Mouse (Mus musculus) intestine, postnatal 0 days (tissue): ENCODE data around the gene Wfdc13. TPM values are rescaled to one million over a fixed set of nuclear protein-coding genes. Genes with fewer than 3 reads are reported as not detected.

ENCODE experiments used
- ATAC-seq: fragments of 200-750 bp; cut with Nextera tagmentation; 2 replicates; pipeline ENCODE4 v1.8.0; 2017; ENCODE audit warnings: mild to moderate bottlenecking, moderate TSS enrichment, moderate library complexity
- H3K27ac ChIP-seq: fragments of 300-500 bp; sonication (generic); 2 replicates; pipeline ENCODE4 v1.5.1; 2014; ENCODE audit warnings: mild to moderate bottlenecking, low read depth, low read length, moderate library complexity
- H3K27me3 ChIP-seq: fragments of 300-500 bp; sonication (generic); replicated peaks from 2 replicates; pipeline ENCODE4 v1.6.1; 2014; ENCODE audit warnings: low read length, mixed read lengths; ENCODE audit not compliant: control insufficient read depth, insufficient read depth
- H3K36me3 ChIP-seq: fragments of 300-500 bp; sonication (generic); 2 replicates; pipeline ENCODE4 v1.6.1; 2014; ENCODE audit warnings: mild to moderate bottlenecking, moderate library complexity; ENCODE audit not compliant: control insufficient read depth, insufficient read depth
- H3K4me1 ChIP-seq: fragments of 300-500 bp; sonication (generic); replicated peaks from 2 replicates; pipeline ENCODE4 v1.6.1; 2014; ENCODE audit warnings: antibody characterized with exemption, low read length, mixed read lengths; ENCODE audit not compliant: control insufficient read depth, insufficient read depth
- H3K4me2 ChIP-seq: fragments of 300-500 bp; sonication (generic); replicated peaks from 2 replicates; pipeline ENCODE4 v1.6.1; 2014; ENCODE audit warnings: low read depth, mild to moderate bottlenecking, moderate library complexity
- H3K4me3 ChIP-seq: fragments of 300-500 bp; sonication (generic); 2 replicates; pipeline ENCODE4 v1.5.1; 2014; ENCODE audit warnings: low read depth, low read length
- H3K9ac ChIP-seq: fragments of 300-500 bp; sonication (generic); 2 replicates; pipeline ENCODE4 v1.6.1; 2014; ENCODE audit warnings: mild to moderate bottlenecking, low read depth, low read length
- H3K9me3 ChIP-seq: fragments of 300-500 bp; sonication (generic); 2 replicates; pipeline ENCODE4 v1.6.1; 2016; ENCODE audit warnings: mixed run types; ENCODE audit not compliant: control insufficient read depth
- CTCF ChIP-seq: sonication (generic); IDR thresholded peaks from 2 replicates; pipeline ENCODE4 v1.5.1; 2016; ENCODE audit warnings: low read depth, mild to moderate bottlenecking, control low read depth, antibody characterized with exemption, moderate library complexity
- WGBS: fragments of 180-500 bp; shearing (Covaris S2); extraction: QIAGEN DNeasy Blood & Tissue Kit; methylation state at CpG from one replicate; pipeline ENCODE4 v1.1.7; 2014; 5-methylcytosine and 5-hydroxymethylcytosine counted together
- polyA plus RNA-seq: library from polyadenylated mRNA; unstranded; fragments of >200 nt; fragmentation: Nextera tagmentation; extraction: Ambion mirVana; gene quantifications from 2 replicates; pipeline ENCODE4 v1.2.1, GENCODE M21; 2015

Gene Wfdc13
- 0.14 and 0.18 TPM in 2 replicates for polyA plus RNA-seq

- Histone ChIP-seq H3K36me3 (no peaks in the 10 kb centered on the region), H3K4me3 (no peak within 1 kb of the TSS), H3K9ac (no peak within 1 kb of the TSS), H3K4me2 (no peak within 1 kb of the TSS), H3K9me3 (no peaks in the 10 kb centered on the region), H3K27ac (no peak within 1 kb of the TSS), H3K4me1 (no peaks in the 10 kb centered on the region), H3K27me3 (no peaks in the 10 kb centered on the region)
- no peak for ATAC-seq
- 55% methylated on average over 3 of the region's 3 CpGs for WGBS
- no peak for TF ChIP-seq CTCF
Observed at GRCm38 (mm10) chr2:164684807-164685206, at the start of gene Wfdc13. Gene Wfdc13, plus strand, starts transcription at chr2:164685107.

DNA sequence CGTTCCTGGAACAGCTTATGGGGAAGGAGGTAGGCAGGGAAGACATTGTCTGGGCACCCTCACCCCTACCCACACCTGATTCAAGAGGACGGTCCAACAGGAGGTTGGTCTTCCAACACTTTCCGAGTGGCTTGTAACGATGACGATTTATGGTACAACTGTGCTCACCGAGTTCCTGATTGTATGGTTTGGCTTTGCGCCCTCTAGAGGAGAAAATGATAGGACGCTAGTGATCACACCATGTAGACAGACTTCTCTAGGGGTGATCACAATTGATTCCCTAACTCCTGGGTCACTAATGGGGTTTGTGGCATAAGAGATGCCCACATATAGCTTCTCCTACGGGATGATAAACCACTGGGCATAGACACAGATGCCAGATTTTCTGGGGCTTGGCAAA is 49.6 kb upstream of the Wfdc13 start:
- no peak for ATAC-seq
- WGBS = 75% methylated on average over 9 of the region's 9 CpGs

DNA sequence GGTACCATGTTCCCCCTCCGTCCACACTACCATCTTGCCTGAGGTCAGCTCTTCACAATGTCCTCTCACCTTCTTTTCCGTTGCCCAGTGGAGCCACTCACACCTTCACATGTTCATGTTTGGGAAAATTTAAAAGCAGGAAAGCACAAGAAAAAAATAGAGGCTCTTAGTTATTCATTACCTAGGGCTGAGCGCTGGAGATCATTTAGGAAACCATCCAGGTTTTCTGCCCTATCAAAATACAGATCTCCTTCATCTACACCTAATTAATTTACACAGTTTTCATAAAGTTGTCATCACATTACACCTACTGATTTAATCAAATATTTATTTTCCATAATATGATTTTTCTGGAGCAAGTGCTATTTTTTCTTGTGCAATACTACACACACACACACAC is 46.2 kb upstream of the Wfdc13 start, which contains the start of gene Wfdc16:
TSS of gene Wfdc16 (minus strand) at position 101 of the 400 bp plus-strand sequence.
- WGBS = 75% methylated on average over 3 of the region's 3 CpGs
- H3K9ac ChIP-seq = no peak within 1 kb of the TSS
- H3K9me3 ChIP-seq = no peaks in the 10 kb centered on the region
- no peak within 1 kb of the TSS for H3K4me2 ChIP-seq
- no peak within 1 kb of the TSS for H3K4me3 ChIP-seq
- no peak for TF ChIP-seq CTCF
- H3K27me3 ChIP-seq = no peaks in the 10 kb centered on the region
- H3K36me3 ChIP-seq = no peaks in the 10 kb centered on the region
- ATAC-seq = no peak
- no peaks in the 10 kb centered on the region for H3K4me1 ChIP-seq
- H3K27ac ChIP-seq = no peak within 1 kb of the TSS

More for the DNA sequence above, 49.6 kb upstream of the Wfdc13 start:
- Histone ChIP-seq H3K27me3 (no peaks in the 10 kb centered on the region), H3K4me3 (no peak overlapping the region), H3K4me1 (no peaks in the 10 kb centered on the region), H3K36me3 (no peaks in the 10 kb centered on the region), H3K4me2 (no peak overlapping the region), H3K27ac (no peak overlapping the region), H3K9me3 (no peaks in the 10 kb centered on the region), H3K9ac (no peak overlapping the region)
- TF ChIP-seq CTCF = peak; percentile 52

- Histone ChIP-seq H3K27ac (no peak overlapping the region), H3K4me3 (no peak overlapping the region), H3K27me3 (no peaks in the 10 kb centered on the region), H3K9me3 (no peaks in the 10 kb centered on the region), H3K4me2 (no peak overlapping the region), H3K36me3 (no peaks in the 10 kb centered on the region), H3K4me1 (no peaks in the 10 kb centered on the region), H3K9ac (no peak overlapping the region)
- ATAC-seq = no peak
- WGBS = 59% methylated on average over 7 of the region's 7 CpGs
- TF ChIP-seq CTCF = no peak
Observed at GRCm38 (mm10) chr2:164641129-164641528, 43.8 kb upstream of the Wfdc13 start.

DNA sequence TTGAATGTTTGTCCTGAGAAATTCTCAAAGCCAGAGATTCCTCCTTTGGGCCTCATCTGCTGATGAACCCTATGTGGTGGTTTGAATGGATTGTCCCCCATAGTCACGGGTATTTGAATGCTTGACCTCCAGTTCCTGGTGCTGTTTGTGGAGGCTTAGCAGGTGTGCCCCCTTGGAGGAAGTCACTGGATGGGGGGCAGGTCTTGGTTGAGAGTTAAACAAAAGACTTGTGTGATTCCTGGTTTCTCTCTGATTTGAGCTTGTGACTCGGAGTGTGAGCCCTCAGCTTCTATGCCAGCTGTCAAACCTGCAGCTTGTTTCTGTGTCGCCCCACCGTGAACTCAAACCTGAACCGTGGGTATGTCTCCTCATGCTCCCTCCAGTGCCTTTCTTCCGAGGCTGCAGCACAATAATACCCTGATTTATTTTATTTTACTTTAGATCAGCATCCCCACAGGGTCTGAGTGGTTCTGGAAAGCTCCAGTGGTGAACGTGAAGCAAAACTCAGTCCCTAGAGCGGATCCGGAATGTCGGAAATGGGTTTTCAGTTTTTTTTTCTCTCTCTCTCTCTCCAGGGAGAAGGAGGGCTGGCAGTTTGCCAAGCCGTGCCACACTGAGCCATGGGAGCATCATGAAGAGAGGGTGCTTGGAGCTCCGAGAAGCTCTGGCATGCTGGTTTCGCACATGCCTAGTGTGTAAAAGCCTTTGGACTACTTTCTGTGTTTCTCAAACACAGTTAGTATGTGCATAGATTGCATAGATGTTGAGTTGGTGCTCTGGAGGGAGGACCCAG is 42.8 kb upstream of the Wfdc13 start:
- Histone ChIP-seq H3K9ac (no peak overlapping the region), H3K36me3 (no peaks in the 10 kb centered on the region), H3K4me1 (no peaks in the 10 kb centered on the region), H3K4me3 (no peak overlapping the region), H3K27me3 (no peaks in the 10 kb centered on the region), H3K27ac (no peak overlapping the region), H3K4me2 (no peak overlapping the region), H3K9me3 (no peaks in the 10 kb centered on the region)
- WGBS = 76% methylated on average over 13 of the region's 13 CpGs
- no peak for ATAC-seq
- TF ChIP-seq CTCF = no peak

DNA sequence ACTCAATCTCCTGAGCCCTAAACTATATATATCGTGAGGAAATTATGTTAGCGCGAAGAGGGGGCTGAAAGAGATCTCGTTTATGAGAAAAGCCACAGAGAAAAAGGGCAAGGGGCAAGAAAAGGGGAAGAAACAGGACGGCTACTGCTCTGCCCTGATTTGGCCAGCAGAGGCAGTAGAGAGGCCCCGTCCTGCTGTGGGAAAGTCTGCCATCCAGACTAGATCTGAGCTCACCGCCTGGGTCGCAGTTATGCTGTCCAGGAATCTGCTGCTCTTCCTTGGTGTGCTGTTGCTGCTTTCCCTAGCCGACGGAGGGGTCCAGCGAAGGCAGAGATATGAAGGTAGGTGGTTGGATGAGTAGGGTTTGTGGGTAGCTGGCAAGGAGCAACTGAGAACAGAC is 29.0 kb upstream of the Wfdc13 start, which contains the start of gene Wfdc10:
TSS of gene Wfdc10 (plus strand) at position 189 of the 400 bp plus-strand sequence.
- Histone ChIP-seq H3K27me3 (no peaks in the 10 kb centered on the region), H3K4me1 (no peaks in the 10 kb centered on the region), H3K4me2 (no peak within 1 kb of the TSS), H3K9me3 (no peaks in the 10 kb centered on the region), H3K27ac (no peak within 1 kb of the TSS), H3K9ac (no peak within 1 kb of the TSS), H3K4me3 (no peak within 1 kb of the TSS), H3K36me3 (no peaks in the 10 kb centered on the region)
- WGBS = 9% methylated on average over 11 of the region's 11 CpGs
- peak; percentile 92 for TF ChIP-seq CTCF
- no peak for ATAC-seq
